Mouse (Mus musculus) heart, embryonic 12.5 days (tissue): ENCODE data around the gene C1qtnf1. TPM values are rescaled to one million over a fixed set of nuclear protein-coding genes. Genes with fewer than 3 reads are reported as not detected.

Experiments
- ATAC-seq: fragments of 200-750 bp; cut with Nextera tagmentation; 2 replicates; pipeline ENCODE4 v1.8.0; 2017; ENCODE audit warnings: moderate TSS enrichment, moderate library complexity; ENCODE audit not compliant: insufficient number of reproducible peaks, low FRiP score
- H3K27ac ChIP-seq: fragments of 300-500 bp; sonication (generic); 2 replicates; pipeline ENCODE4 v1.5.1; 2016; ENCODE audit warnings: mild to moderate bottlenecking, moderate library complexity; ENCODE audit not compliant: poor library complexity, severe bottlenecking
- H3K27me3 ChIP-seq: fragments of 300-500 bp; sonication (generic); replicated peaks from 2 replicates; pipeline ENCODE4 v1.6.1; 2016; ENCODE audit warnings: mild to moderate bottlenecking, moderate library complexity
- H3K36me3 ChIP-seq: fragments of 300-500 bp; sonication (generic); 2 replicates; pipeline ENCODE4 v1.6.1; 2016; ENCODE audit warnings: mild to moderate bottlenecking, moderate library complexity
- H3K4me1 ChIP-seq: fragments of 300-500 bp; sonication (generic); replicated peaks from 2 replicates; pipeline ENCODE4 v1.6.1; 2016; ENCODE audit warnings: mild to moderate bottlenecking
- H3K4me2 ChIP-seq: fragments of 300-500 bp; sonication (generic); 2 replicates; pipeline ENCODE4 v1.6.1; 2016; ENCODE audit warnings: mild to moderate bottlenecking, moderate library complexity
- H3K4me3 ChIP-seq: fragments of 300-500 bp; sonication (generic); 2 replicates; pipeline ENCODE4 v1.5.1; 2016; ENCODE audit warnings: mild to moderate bottlenecking
- H3K9ac ChIP-seq: fragments of 300-500 bp; sonication (generic); 2 replicates; pipeline ENCODE4 v1.6.1; 2016; ENCODE audit warnings: mild to moderate bottlenecking, moderate library complexity
- H3K9me3 ChIP-seq: fragments of 300-500 bp; sonication (generic); replicated peaks from 2 replicates; pipeline ENCODE4 v1.6.1; 2016; ENCODE audit warnings: mild to moderate bottlenecking, moderate library complexity
- WGBS: fragments of 180-500 bp; shearing (Covaris S2); methylation state at CpG from one replicate; pipeline ENCODE4 v1.1.7; 2016; 5-methylcytosine and 5-hydroxymethylcytosine counted together
- polyA plus RNA-seq: library from polyadenylated mRNA; unstranded; fragments of >200 nt; fragmentation: Nextera tagmentation; extraction: Ambion mirVana; gene quantifications from 2 replicates; pipeline ENCODE4 v1.2.1, GENCODE M21; 2016

C1qtnf1 gene
- polyA plus RNA-seq, 1 experiment from 2014 or later: 4.9 TPM

- Histone ChIP-seq H3K4me3 (no peak overlapping the region), H3K27ac (peak overlapping the region; percentile 55), H3K36me3 (no peaks in the 10 kb centered on the region), H3K4me2 (no peak overlapping the region), H3K9ac (no peak overlapping the region), H3K9me3 (peaks cover 6% of the 10 kb centered on the region; the same call in 1 of the 2 replicates), H3K27me3 (no peaks in the 10 kb centered on the region), H3K4me1 (peaks cover 12% of the 10 kb centered on the region)
- 24% methylated on average over 8 of the region's 8 CpGs for WGBS
- ATAC-seq: peak; percentile 73
Observed at GRCm38 (mm10) chr11:118459051-118459450, 31.0 kb downstream of the C1qtnf1 start.

- no peak overlapping the region for H3K4me3 ChIP-seq
- peak; percentile 50 for ATAC-seq
- no peaks in the 10 kb centered on the region for H3K27me3 ChIP-seq
- WGBS: 70% methylated on average over 4 of the region's 4 CpGs
- no peaks in the 10 kb centered on the region for H3K36me3 ChIP-seq
- H3K4me2 ChIP-seq: no peak overlapping the region
- H3K27ac ChIP-seq: peak overlapping the region; percentile 55
- H3K4me1 ChIP-seq: peaks cover 12% of the 10 kb centered on the region
- H3K9ac ChIP-seq: no peak overlapping the region
- peaks cover 6% of the 10 kb centered on the region; the same call in 1 of the 2 replicates for H3K9me3 ChIP-seq
Observed at GRCm38 (mm10) chr11:118459536-118459935, 31.5 kb downstream of the C1qtnf1 start.

DNA sequence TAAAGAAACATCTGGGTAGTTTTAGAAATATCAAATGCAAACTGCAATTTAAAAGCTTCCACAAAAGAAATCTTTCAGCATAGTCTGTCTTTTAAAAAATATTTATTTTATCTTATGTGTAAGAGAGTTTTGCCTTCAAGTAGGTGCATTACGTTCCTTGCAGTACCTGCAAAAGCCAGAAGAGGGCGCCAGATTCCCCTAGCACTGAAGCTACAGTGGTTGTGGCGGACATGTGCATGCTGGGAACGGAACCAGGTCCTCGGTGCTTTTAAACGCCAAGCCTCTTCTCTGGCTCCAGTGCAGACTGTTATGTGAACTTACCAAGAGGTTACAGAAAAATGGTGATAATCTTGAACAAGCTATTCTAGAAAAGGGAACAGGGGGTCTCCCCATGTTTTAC, 32.3 kb downstream of the C1qtnf1 start:
- peaks cover 12% of the 10 kb centered on the region for H3K4me1 ChIP-seq
- no peak for ATAC-seq
- 54% methylated on average over 6 of the region's 6 CpGs for WGBS
- H3K9ac ChIP-seq: no peak overlapping the region
- H3K27ac ChIP-seq: no peak overlapping the region
- H3K4me3 ChIP-seq: no peak overlapping the region
- H3K27me3 ChIP-seq: no peaks in the 10 kb centered on the region
- H3K9me3 ChIP-seq: peaks cover 6% of the 10 kb centered on the region; the same call in 1 of the 2 replicates
- H3K4me2 ChIP-seq: no peak overlapping the region
- H3K36me3 ChIP-seq: no peaks in the 10 kb centered on the region

- no peak overlapping the region for H3K9ac ChIP-seq
- peaks cover 21% of the 10 kb centered on the region for H3K4me1 ChIP-seq
- H3K36me3 ChIP-seq: no peaks in the 10 kb centered on the region
- no peaks in the 10 kb centered on the region for H3K9me3 ChIP-seq
- no peak for ATAC-seq
- no peak overlapping the region for H3K4me3 ChIP-seq
- H3K4me2 ChIP-seq: no peak overlapping the region
- no peaks in the 10 kb centered on the region for H3K27me3 ChIP-seq
- 53% methylated on average over 11 of the region's 11 CpGs for WGBS
- no peak overlapping the region for H3K27ac ChIP-seq
Observed at GRCm38 (mm10) chr11:118467441-118468035, 39.5 kb downstream of the C1qtnf1 start.

- no peak for ATAC-seq
- Histone ChIP-seq H3K36me3 (no peaks in the 10 kb centered on the region), H3K9ac (no peak overlapping the region), H3K27ac (no peak overlapping the region), H3K27me3 (no peaks in the 10 kb centered on the region), H3K4me1 (peaks cover 21% of the 10 kb centered on the region), H3K9me3 (no peaks in the 10 kb centered on the region), H3K4me2 (no peak overlapping the region), H3K4me3 (no peak overlapping the region)
- 77% methylated on average over 10 of the region's 10 CpGs for WGBS
Observed at GRCm38 (mm10) chr11:118469509-118470160, 41.6 kb downstream of the C1qtnf1 start.

- ATAC-seq: peak; percentile 61; the same call in 1 of the 2 replicates
- no peaks in the 10 kb centered on the region for H3K9me3 ChIP-seq
- WGBS: 17% methylated on average over 12 of the region's 12 CpGs
- no peak overlapping the region for H3K27ac ChIP-seq
- H3K4me2 ChIP-seq: no peak overlapping the region
- H3K4me1 ChIP-seq: peaks cover 21% of the 10 kb centered on the region
- no peak overlapping the region for H3K9ac ChIP-seq
- no peaks in the 10 kb centered on the region for H3K27me3 ChIP-seq
- H3K4me3 ChIP-seq: no peak overlapping the region
- H3K36me3 ChIP-seq: no peaks in the 10 kb centered on the region
Observed at GRCm38 (mm10) chr11:118470234-118470966, 42.4 kb downstream of the C1qtnf1 start.

- H3K4me1 ChIP-seq: peaks cover 21% of the 10 kb centered on the region
- WGBS: 85% methylated on average over 13 of the region's 13 CpGs
- H3K36me3 ChIP-seq: no peaks in the 10 kb centered on the region
- ATAC-seq: no peak
- no peaks in the 10 kb centered on the region for H3K9me3 ChIP-seq
- no peak overlapping the region for H3K9ac ChIP-seq
- no peak overlapping the region for H3K4me3 ChIP-seq
- no peaks in the 10 kb centered on the region for H3K27me3 ChIP-seq
- no peak overlapping the region for H3K27ac ChIP-seq
- no peak overlapping the region for H3K4me2 ChIP-seq
Observed at GRCm38 (mm10) chr11:118471676-118472075, 43.7 kb downstream of the C1qtnf1 start.

DNA sequence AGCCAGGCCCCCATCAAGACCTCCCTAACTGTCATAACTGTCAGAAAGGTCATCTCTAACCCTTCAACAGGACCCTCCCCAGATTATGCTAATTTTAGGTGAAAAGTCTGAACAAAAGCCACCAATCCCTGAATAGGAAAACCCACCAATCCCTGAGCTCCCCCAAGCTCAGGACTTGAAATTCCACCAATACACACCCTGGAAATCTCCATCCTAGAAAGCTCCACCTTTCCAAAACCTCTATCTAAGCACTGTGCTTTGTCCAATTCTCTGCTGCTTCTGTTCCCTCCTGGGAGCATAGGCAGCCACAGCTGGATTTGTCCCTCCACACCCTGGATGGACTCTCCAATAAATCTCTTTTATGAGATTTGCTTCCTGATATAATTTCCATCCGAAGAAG, 45.2 kb downstream of the C1qtnf1 start:
- ATAC-seq: no peak
- no peak overlapping the region for H3K27ac ChIP-seq
- no peaks in the 10 kb centered on the region for H3K9me3 ChIP-seq
- 75% methylated on average over 1 of the region's 1 CpGs for WGBS
- H3K4me1 ChIP-seq: peaks cover 20% of the 10 kb centered on the region
- H3K4me3 ChIP-seq: no peak overlapping the region
- no peak overlapping the region for H3K4me2 ChIP-seq
- no peaks in the 10 kb centered on the region for H3K27me3 ChIP-seq
- no peak overlapping the region for H3K9ac ChIP-seq
- H3K36me3 ChIP-seq: no peaks in the 10 kb centered on the region

- H3K36me3 ChIP-seq: peaks cover under 1% of the 10 kb centered on the region
- H3K9me3 ChIP-seq: no peaks in the 10 kb centered on the region
- no peaks in the 10 kb centered on the region for H3K27me3 ChIP-seq
- no peak overlapping the region for H3K9ac ChIP-seq
- H3K4me2 ChIP-seq: no peak overlapping the region
- H3K4me1 ChIP-seq: peaks cover 20% of the 10 kb centered on the region
- no peak for ATAC-seq
- H3K4me3 ChIP-seq: no peak overlapping the region
- no peak overlapping the region for H3K27ac ChIP-seq
- WGBS: 65% methylated on average over 6 of the region's 6 CpGs
Observed at GRCm38 (mm10) chr11:118473842-118474500, 46.0 kb downstream of the C1qtnf1 start.

DNA sequence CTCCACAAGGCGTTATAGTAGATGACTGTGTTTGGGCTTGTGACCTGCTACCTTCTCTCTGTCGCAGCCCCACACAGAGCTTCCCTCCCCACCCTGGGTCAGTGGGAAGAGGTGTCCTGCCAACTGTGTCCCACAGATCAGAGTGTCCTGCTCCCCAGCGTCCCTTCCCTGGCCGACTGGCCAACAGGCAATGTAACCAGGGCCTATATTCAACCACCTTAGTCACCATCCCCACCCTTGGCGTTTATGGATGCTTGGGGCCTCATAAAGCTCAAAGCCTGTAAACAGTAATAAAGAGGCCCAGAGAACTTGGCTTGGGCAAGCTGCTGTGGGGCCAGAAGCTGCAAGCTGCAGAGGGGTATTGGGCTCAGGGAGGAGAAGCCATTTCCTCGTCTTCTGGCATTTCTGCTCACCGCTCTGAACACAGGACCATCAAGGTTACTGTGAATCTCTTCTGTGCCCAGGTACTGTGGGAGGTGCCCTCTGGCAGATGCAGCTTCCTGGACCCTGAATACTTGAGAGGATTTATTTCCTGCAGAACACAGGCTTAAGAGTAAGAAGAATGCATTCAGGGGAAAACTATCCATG, 47.6 kb downstream of the C1qtnf1 start:
- Histone ChIP-seq H3K4me2 (no peak overlapping the region), H3K27ac (no peak overlapping the region), H3K9me3 (no peaks in the 10 kb centered on the region), H3K4me3 (no peak overlapping the region), H3K36me3 (peaks cover 5% of the 10 kb centered on the region), H3K4me1 (peaks cover 10% of the 10 kb centered on the region), H3K27me3 (no peaks in the 10 kb centered on the region), H3K9ac (no peak overlapping the region)
- WGBS: 83% methylated on average over 7 of the region's 7 CpGs
- no peak for ATAC-seq
